Mouse (Mus musculus) kidney, postnatal 14 days (tissue): ENCODE data around the gene Spred2.
"Not testable (repeated sequence)": the region's sequence is repeated elsewhere in the genome, so short reads cannot be mapped to it uniquely, and the experiment has no call there.

Experiments used
- DNase-seq: peaks from one replicate; pipeline ENCODE4 v3.0.0; 2022; ENCODE audit warnings: mixed read lengths

The Spred2 gene

GRCm38 (mm10) chr11:20027719-20028118 lies 103.5 kb downstream of the Spred2 start:
- DNase-seq, result peak; percentile 27

GRCm38 (mm10) chr11:20028396-20028795 lies 104.2 kb downstream of the Spred2 start:
- no peak for DNase-seq

DNA sequence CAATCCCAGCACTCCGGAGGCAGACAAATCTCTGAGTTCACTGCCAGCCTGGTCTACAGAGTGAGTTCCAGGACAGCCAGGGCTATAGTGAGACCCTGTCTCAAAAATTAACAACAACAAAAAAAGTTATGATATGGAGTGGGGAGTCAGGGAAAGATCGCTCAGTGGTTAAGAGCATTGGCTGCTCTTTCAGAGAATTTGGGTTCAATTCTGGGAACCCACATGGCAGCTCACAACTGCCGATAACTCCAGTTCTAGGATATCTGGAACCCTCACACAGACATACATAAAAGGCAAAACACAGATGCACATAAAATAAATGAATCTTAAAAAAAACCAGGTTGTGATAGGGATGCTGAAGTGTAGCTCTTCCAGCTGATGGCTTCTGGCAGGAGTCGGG lies 104.8 kb downstream of the Spred2 start:
- DNase-seq, result no peak

DNA sequence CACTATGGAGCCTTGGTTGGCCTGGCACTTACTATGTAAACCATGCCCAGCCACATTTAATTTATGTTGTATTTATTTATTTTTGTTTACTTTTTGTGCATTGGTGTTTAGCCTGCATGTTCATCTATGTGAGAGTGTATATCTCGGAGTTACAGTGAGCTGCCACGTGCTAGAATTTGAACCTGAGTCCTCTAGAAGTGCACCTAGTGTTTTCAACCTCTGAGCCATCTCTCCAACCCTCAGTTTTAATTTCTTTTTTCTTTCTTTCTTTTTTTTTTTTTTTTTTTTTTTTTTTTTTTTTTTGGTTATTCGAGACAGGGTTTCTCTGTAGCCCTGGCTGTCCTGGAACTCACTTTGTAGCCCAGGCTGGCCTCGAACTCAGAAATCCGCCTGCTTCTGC lies 106.8 kb downstream of the Spred2 start:
- not testable (repeated sequence) for DNase-seq

DNA sequence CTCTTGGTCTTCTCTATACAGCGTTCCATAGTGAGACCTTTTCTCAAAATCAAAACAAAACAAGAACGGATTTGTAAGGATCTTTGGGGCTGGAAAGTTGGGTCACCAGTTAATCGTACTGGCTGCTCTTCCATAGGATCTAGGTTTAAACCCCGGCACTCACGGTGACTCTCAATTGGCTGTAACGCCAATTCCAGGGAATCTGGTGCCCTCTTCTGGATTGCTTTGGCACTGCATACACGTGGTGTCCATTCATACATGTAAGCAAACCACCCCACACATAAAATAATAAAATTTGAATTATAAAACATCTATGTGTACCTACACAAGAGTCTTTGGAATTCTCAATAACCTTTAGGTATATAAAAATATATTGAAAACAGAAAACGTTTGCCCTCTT lies 107.4 kb downstream of the Spred2 start:
- DNase-seq, result peak; percentile 18

- DNase-seq, result peak; percentile 17
These were observed 109.5 kb downstream of the Spred2 start for GRCm38 (mm10) chr11:20033541-20034160.

GRCm38 (mm10) chr11:20034337-20034947 lies 110.3 kb downstream of the Spred2 start:
- DNase-seq, result no peak

DNA sequence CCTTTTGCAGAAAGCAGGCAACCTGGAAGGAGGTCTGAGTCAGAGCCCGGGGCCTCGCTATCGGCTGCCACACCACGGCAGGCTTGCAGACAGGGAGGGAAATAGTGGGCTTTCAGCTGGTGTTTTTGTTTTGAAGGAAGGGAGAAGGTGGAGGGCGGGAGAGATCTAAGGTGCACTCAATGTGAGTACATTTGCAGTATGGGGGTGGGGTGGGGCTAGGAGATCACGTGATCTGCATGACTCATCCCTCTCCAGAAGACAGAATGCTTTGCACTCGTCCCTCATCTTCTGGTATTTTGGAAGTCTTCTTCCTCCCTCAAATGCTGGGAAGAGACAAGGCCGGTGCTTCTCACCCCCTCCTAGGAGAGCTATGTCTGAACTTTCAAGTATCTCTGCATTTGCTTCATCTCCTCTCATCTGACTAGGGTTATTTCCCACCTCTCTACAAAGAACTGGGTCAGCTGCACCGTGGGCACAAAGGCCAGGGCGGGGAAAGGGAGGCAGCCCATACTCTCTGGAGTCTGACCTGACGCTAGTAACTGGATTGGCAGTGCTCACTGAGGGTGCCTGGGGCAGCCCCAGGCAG lies 111.3 kb downstream of the Spred2 start:
- no peak for DNase-seq

DNA sequence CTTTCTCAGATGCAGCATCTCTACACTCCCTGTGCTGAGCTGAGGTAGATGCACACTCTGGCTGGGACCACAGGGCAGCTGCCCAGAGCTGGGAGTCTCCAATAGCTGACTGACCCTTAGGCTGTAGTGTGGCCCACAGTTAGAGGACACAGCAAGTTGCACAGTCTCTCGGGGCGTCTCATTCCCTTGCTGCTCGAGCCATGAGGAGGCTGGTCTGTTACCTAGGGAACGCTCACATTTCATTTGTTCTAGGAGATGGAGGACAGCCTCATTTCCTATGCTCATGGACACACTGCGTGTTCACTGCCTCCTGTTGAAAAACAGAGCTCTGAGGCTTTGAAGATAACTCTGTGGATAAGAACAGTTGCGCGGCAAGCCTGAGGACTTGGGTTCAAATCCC lies 111.8 kb downstream of the Spred2 start:
- no peak for DNase-seq

GRCm38 (mm10) chr11:20037739-20038138 lies 113.6 kb downstream of the Spred2 start:
- DNase-seq, result no peak

- peak; percentile 21 for DNase-seq
These were observed 114.5 kb downstream of the Spred2 start for GRCm38 (mm10) chr11:20038723-20039122.

DNA sequence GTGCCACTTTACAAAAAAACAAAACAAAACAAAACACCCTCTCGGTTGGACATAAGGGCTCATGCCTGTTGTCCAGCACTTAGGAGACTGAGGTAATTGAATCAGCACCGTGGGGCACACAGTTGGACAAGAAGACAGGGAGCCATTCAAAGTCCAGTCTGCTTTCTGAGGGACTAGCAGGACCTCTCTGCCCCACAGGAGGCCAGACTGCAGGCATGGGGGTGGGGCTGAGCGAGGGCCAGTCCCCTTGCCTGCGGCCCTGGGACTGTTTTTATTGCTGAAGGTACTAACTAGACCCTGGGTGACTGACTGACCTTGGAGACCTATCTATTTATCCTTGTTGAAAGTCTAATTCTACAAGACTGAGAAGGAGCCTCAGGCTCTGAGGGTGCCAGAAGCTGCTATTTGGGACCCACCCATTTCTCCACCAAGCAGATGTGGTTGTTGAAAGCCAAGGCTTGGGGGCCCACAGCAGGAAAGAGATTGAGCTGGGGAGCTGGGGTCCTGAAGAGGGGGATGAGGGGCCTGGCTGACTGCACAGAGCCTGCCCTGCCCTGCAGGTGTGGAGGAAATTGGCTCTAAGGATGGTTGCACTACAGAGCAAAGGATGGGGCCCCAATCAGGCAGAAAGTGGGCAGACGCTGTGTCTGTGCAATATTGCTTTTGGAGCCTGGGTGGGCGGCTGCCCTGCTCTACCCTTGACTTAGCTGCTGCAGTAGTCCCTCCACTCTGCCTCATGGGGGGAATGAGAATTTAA lies 117.2 kb downstream of the Spred2 start:
- DNase-seq, result peak; percentile 40

- DNase-seq, result no peak
These were observed 117.9 kb downstream of the Spred2 start for GRCm38 (mm10) chr11:20042106-20042505.

GRCm38 (mm10) chr11:20043256-20043655 lies 119.1 kb downstream of the Spred2 start:
- DNase-seq, result no peak

DNA sequence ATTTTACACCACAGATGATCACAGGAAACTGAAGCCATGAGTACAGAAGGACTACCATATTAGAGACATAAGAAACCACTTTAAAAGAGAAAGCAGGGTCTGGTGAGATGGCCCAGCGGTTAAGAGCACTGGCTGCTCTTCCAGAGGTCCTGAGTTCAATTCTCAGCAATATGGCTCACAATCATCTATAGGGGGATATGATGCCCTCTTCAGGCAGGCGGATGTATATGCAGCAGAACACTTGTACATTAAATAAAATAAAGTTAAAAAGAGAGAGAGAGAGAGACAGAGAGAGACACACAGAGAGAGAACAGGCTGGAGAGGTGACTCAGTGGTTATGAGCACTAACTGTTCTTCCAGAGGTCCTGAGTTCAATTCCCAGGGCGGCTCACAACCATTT lies 121.4 kb downstream of the Spred2 start:
- no peak for DNase-seq

DNA sequence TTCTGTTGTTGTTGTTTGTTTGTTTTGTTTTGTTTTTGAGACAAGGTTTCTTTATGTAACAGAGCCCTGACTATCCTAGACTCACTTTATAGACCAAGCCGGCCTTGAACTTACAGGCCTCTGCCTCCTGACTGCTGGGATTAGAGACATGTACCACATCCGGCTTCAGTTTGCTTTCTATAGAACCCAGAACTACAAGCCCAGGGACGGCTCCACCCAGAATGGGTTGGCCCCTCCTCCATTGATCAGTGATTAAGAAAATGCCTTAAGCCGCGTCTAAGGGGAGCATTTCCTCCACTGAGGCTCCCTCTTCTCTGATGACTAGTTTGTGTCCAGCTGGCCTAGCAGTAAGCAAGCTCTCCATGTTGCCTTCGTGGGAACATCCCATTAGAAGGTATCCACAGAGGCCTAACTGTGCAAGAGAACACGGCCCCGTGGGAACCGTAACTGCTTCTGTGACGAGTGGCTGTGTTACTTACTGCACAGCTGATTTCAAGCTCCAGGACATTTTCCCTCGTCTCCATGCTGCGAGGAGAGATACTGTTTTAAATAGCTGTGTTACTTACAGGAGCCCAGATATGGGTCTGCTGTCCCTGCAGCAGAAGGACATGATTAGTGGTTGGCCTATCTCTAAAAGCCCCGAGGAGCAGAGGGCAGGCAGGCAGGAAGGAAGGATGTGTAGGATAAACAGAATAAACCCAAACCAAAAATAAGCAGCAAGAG lies 128.8 kb downstream of the Spred2 start:
- DNase-seq, result no peak

- DNase-seq, result no peak
These were observed 129.8 kb downstream of the Spred2 start for GRCm38 (mm10) chr11:20053951-20054350.

- DNase-seq, result no peak
These were observed 130.4 kb downstream of the Spred2 start for GRCm38 (mm10) chr11:20054617-20055016.

- no peak for DNase-seq
These were observed 132.0 kb downstream of the Spred2 start for GRCm38 (mm10) chr11:20056168-20056567.

- DNase-seq, result no peak
These were observed 133.3 kb downstream of the Spred2 start for GRCm38 (mm10) chr11:20057429-20057828.

- DNase-seq, result no peak
These were observed 135.6 kb downstream of the Spred2 start for GRCm38 (mm10) chr11:20059736-20060135.

DNA sequence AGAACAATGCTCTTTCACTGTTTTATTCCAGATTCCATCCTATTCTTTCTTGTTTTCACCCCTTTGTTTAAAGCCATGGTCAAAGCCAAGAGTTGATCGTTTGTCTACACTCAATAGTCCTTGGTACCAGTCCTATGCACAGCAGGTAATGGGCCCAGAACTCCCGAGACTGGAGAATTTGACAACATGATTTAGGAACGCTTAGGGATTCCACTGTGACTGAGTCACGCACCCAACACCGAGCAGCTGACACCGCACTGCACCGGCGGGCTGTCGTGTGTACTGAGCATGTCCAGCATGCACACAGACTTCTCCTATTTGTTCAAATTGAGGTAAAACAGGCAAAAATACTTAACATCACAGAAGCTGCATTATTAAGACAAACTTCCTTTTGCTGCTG lies 138.6 kb downstream of the Spred2 start:
- not testable (repeated sequence) for DNase-seq

GRCm38 (mm10) chr11:20064086-20064485 lies 139.9 kb downstream of the Spred2 start:
- DNase-seq, result not testable (repeated sequence)
